Mouse (Mus musculus) lung, adult 2 months (tissue): ENCODE measurements at regions not wholly inside any gene's neighbourhood (a gene's known extent, or its start where the extent isn't known, plus 50 kb on each side); places are given as distances from the start of the nearest gene placed in this dataset.

Experiments used
- DNase-seq: peaks from one replicate; pipeline ENCODE4 v3.0.0; 2022
- H3K4me1 ChIP-seq: fragments of 200-500 bp; 2 replicates; pipeline ENCODE4 v1.6.1; 2011; ENCODE audit warnings: low read length; ENCODE audit not compliant: control insufficient read depth, insufficient read depth
- H3K4me3 ChIP-seq: fragments of 200-500 bp; replicated peaks from 2 replicates; pipeline ENCODE3; 2011; ENCODE audit warnings: low read depth, mild to moderate bottlenecking, control low read depth, low read length; ENCODE audit errors: extremely low read depth
- CTCF ChIP-seq: fragments of 200-500 bp; IDR thresholded peaks from 2 replicates; pipeline ENCODE4 v1.5.1; 2011; ENCODE audit warnings: mild to moderate bottlenecking, low read length, control low read depth; ENCODE audit not compliant: insufficient read depth
- POLR2A ChIP-seq: fragments of 200-500 bp; IDR thresholded peaks from 2 replicates; pipeline ENCODE4 v1.6.1; 2011; ENCODE audit warnings: low read depth, mild to moderate bottlenecking, control low read depth, low read length, borderline replicate concordance; ENCODE audit errors: extremely low read depth
- WGBS: fragments of 180-500 bp; shearing (Covaris S2); methylation state at CpG from one replicate; pipeline ENCODE4 v1.1.7; 2018; 5-methylcytosine and 5-hydroxymethylcytosine counted together

GRCm38 (mm10) chr1:184425694-184426093 lies 306.7 kb downstream of the Hlx start:
- no peak for DNase-seq
- H3K4me3 ChIP-seq: no peak overlapping the region
- H3K4me1 ChIP-seq: no peaks in the 10 kb centered on the region
- TF ChIP-seq CTCF (no peak), POLR2A (no peak)
- 82% methylated on average over 1 of the region's 1 CpGs for WGBS

GRCm38 (mm10) chr1:184424035-184424434 lies 308.4 kb downstream of the Hlx start:
- H3K4me1 ChIP-seq: no peaks in the 10 kb centered on the region
- no peak for DNase-seq
- TF ChIP-seq POLR2A (no peak), CTCF (no peak)
- H3K4me3 ChIP-seq: no peak overlapping the region
- 83% methylated on average over 2 of the region's 2 CpGs for WGBS

DNA sequence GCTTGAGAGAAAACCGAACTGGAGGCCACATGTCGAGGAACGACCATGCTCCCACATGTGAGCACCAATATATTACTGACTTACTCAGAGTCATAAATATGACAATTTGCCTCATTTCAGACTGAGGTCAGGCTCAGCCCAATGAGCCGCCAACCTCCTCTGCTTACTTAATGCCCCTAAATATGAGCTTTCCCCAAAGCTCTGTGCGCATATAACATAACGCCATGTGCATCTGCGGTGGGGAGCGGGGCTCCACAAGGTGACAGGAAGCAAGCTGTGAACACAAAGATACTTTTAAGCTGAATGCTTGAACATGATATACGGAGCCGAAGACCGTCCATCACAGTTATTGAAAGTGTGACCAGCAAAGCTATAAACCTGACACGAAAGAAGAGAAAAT lies 319.8 kb downstream of the Hlx start:
- DNase-seq: no peak
- TF ChIP-seq POLR2A (no peak), CTCF (no peak)
- H3K4me1 ChIP-seq: no peaks in the 10 kb centered on the region
- 87% methylated on average over 12 of the region's 12 CpGs for WGBS
- H3K4me3 ChIP-seq: no peak overlapping the region

DNA sequence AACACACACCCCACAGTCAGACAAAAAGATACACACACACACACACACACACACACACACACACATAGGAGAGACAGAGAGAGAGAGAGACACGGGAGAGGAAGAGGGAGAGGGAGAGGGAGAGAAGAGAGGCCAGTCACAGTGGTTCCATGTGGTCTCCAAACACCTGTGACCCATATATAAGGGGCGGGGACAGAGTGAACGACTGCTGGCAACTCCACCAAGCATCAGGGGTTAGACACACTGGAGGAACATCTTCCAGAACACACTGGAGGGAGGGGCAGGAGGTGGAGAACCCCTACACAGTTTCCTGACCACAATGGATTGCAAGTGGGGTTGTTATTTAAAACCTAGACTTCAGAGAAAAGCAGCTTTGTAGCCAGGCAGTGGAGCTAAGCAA lies 321.4 kb downstream of the Hlx start:
- DNase-seq: no peak
- no peak for TF ChIP-seq POLR2A
- TF ChIP-seq CTCF: no peak
- 44% methylated on average over 3 of the region's 3 CpGs for WGBS

DNA sequence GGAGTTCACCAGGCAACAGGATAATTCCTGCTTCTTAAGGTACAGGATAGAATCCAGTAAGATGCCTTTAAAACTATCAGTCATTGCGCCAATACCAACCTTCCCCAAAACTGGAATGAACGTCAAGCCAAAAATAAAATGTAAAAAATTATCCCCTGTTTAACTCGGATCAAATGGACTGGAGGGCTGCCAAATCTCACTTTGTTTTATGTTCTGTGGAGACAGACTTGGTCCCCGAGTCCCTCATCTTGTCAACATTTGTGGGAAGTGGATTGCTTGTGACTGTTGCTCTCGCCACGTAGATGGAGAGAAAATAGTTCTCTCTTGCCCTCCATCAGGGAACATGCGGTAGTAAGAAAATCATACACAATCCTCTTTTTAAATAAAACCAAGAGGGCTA lies 322.4 kb downstream of the Hlx start:
- no peaks in the 10 kb centered on the region for H3K4me1 ChIP-seq
- 61% methylated on average over 7 of the region's 7 CpGs for WGBS
- DNase-seq: no peak
- TF ChIP-seq CTCF (no peak), POLR2A (no peak)
- no peak overlapping the region for H3K4me3 ChIP-seq

More for the DNA sequence above, 321.4 kb downstream of the Hlx start:
- Histone ChIP-seq H3K4me1 (no peaks in the 10 kb centered on the region), H3K4me3 (no peak overlapping the region)

DNA sequence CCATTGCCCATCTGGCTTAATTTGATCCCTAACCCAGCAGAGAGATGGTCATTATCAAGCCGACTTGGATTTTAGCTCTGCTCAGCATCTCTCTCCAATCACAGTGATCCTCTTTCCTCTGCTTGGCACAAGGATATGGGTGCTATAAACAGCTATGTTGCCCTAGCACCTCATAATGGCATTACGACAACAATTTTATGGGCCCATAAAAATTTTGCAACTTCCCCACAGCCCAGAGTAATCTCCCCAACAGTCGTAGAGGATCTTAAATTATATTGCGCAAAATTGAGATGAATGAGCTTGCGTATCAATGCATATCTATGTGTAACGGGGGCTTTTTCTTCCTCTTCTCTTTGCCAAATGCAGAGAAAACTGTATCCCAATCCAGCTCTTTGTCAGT lies 329.4 kb downstream of the Hlx start:
- H3K4me3 ChIP-seq: no peak overlapping the region
- TF ChIP-seq CTCF (no peak), POLR2A (no peak)
- WGBS: 79% methylated on average over 6 of the region's 6 CpGs
- no peak for DNase-seq
- no peaks in the 10 kb centered on the region for H3K4me1 ChIP-seq

- Histone ChIP-seq H3K4me1 (no peaks in the 10 kb centered on the region), H3K4me3 (no peak overlapping the region)
- TF ChIP-seq CTCF (peak; percentile 87), POLR2A (no peak)
- 51% methylated on average over 15 of the region's 15 CpGs for WGBS
- peak; percentile 66 for DNase-seq
Observed at GRCm38 (mm10) chr1:184395215-184395614, 337.2 kb downstream of the Hlx start.

GRCm38 (mm10) chr1:184394559-184395194 lies 337.7 kb downstream of the Hlx start:
- no peaks in the 10 kb centered on the region for H3K4me1 ChIP-seq
- 64% methylated on average over 12 of the region's 12 CpGs for WGBS
- H3K4me3 ChIP-seq: no peak overlapping the region
- no peak for DNase-seq
- TF ChIP-seq CTCF: no peak
- TF ChIP-seq POLR2A: no peak

DNA sequence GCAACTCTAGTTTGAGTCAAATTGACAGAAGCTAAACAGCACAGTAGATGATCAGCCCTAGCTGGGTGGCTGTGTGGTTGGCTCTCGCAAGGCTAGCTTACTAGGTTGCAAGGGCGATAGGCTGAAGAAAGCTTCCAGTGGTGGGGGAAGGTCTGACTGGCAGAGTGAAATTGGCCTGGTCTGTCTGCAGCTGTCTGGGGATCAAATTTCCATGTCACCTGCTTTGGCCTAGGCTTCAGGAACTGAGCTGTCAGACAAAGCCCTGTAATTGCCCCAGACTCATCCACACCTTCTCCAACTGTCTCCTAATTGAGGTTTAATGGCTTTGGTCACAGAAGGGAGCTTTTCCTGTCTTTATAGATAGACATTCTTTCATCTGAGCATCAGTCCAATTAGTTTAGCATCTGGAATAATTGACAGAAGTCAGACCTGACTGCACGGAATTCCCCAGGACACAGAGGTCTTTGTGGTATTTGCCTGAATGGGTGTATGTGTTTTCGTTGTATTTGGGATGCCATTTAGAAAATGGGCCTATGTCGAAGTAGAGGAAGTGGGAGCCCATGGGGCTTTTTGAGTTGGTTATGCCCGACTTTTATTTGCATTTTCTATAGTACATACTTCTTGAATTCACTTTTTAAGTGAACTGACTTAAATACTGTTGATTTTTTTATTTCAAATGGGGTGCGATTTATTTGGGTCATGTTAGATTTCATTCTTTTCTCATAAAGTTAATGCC lies 348.2 kb downstream of the Hlx start:
- no peak for DNase-seq
- Histone ChIP-seq H3K4me3 (no peak overlapping the region), H3K4me1 (no peaks in the 10 kb centered on the region)
- TF ChIP-seq CTCF: no peak
- TF ChIP-seq POLR2A: no peak
- WGBS: 88% methylated on average over 7 of the region's 7 CpGs

DNA sequence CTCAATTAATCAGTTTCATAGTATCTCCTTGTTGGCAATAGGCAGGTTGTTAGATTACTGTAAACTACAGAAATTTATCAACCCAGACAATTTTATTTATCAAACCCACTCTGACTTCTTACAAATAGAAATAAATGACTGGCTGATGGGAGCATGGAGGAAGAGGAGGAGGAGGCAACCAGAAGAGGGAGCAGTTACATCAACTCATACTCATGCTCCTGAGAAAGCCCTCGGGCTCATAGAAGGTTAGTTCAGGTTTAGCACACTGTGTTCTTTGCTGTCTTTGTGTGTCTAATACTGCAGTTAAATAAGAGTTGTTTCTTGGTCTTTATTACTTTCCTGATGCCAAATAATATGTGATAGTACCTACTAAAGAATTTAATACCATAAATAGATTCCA lies 344.6 kb upstream of the 1700056E22Rik start:
- no peak for DNase-seq
- 64% methylated on average over 1 of the region's 1 CpGs for WGBS
- no peaks in the 10 kb centered on the region for H3K4me1 ChIP-seq
- no peak overlapping the region for H3K4me3 ChIP-seq
- TF ChIP-seq POLR2A: no peak
- TF ChIP-seq CTCF: no peak

- Histone ChIP-seq H3K4me3 (no peak overlapping the region), H3K4me1 (no peaks in the 10 kb centered on the region)
- no peak for DNase-seq
- no peak for TF ChIP-seq CTCF
- no peak for TF ChIP-seq POLR2A
Observed at GRCm38 (mm10) chr1:184365026-184365425, 330.9 kb upstream of the 1700056E22Rik start.
